Mouse (Mus musculus): ENCODE results near the gene Fzd10.

Gene Fzd10

GRCm38 (mm10) chr5:128601036-128602019 lies 684 bp downstream of the Fzd10 start:
- DNase-seq (ENCODE audit: low spot score in 2 of 2), result no peak

GRCm38 (mm10) chr5:128603693-128604092 lies 3.0 kb downstream of the Fzd10 start:
- no peak for DNase-seq (ENCODE audit: low spot score in 2 of 2)

DNA sequence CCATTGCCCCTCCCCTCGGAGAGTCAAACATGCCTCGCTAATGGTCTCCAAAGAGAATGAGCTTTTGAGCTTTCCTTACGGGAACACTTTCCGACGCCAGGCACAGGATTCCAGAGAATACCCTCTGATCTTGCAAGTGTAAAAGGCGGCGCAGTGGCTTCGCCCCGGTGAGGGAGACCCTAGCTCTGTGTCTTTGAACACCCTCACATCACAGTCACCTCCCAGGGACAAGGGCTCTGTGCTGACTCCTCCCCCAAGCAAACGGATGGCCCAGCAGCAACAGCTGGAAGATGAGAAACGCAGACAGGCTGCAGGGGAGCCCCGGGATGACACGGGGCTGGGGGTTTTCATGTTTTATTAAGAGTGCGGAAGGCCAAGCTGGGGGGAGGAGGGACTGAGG lies 6.0 kb downstream of the Fzd10 start:
- DNase-seq (ENCODE audit: low spot score in 2 of 2), result no peak

- no peak for DNase-seq (ENCODE audit: low spot score in 2 of 2)
These were observed 8.4 kb downstream of the Fzd10 start for GRCm38 (mm10) chr5:128609091-128609490.

- DNase-seq (ENCODE audit: low spot score in 2 of 2), result peak; percentile 9 to 20
These were observed 17.0 kb downstream of the Fzd10 start for GRCm38 (mm10) chr5:128617621-128618020.

DNA sequence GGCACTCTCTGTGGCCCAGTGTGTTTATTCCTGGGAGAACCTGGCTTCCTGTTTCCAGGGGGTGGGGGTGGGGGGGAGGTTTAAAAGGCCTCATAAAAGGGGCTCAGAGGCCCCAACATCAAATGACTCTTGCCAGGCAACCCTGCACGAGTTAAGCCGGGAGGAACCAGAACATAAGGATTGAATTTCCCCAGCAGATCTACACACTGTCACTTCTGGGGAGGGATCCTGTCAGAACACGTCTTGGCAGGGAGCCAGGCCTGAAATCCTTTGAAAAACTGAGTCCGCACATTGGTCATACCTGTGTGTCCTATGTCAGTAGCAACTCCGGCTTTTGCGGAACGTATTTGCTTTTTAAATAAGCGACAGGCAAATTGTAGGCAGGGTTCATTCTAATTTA lies 19.3 kb downstream of the Fzd10 start:
- no peak for DNase-seq (ENCODE audit: low spot score in 2 of 2)

- no peak for DNase-seq (ENCODE audit: low spot score in 2 of 2)
These were observed 19.8 kb downstream of the Fzd10 start for GRCm38 (mm10) chr5:128620408-128620807.

DNA sequence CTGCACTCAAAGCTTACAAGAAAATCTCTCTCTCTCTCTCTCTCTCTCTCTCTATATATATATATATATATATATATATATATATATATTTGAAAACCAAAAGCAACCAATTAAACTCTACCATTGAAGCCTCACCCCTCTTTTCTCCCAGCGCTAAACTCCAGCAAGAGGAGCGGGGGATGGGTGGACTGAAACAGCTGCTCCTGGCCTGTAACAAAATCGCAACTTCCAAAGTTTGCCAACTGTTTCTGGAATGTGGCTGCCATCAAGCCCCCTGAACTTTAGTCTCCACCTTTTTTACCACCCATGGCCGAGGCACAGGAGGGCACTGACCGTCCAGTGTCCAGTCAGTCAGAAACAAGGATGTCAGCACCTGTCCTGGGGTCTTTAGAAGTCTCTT lies 27.1 kb downstream of the Fzd10 start:
- no peak for DNase-seq (ENCODE audit: low spot score in 2 of 2)

- no peak for DNase-seq (ENCODE audit: low spot score in 2 of 2)
These were observed 36.0 kb downstream of the Fzd10 start for GRCm38 (mm10) chr5:128636648-128637047.

DNA sequence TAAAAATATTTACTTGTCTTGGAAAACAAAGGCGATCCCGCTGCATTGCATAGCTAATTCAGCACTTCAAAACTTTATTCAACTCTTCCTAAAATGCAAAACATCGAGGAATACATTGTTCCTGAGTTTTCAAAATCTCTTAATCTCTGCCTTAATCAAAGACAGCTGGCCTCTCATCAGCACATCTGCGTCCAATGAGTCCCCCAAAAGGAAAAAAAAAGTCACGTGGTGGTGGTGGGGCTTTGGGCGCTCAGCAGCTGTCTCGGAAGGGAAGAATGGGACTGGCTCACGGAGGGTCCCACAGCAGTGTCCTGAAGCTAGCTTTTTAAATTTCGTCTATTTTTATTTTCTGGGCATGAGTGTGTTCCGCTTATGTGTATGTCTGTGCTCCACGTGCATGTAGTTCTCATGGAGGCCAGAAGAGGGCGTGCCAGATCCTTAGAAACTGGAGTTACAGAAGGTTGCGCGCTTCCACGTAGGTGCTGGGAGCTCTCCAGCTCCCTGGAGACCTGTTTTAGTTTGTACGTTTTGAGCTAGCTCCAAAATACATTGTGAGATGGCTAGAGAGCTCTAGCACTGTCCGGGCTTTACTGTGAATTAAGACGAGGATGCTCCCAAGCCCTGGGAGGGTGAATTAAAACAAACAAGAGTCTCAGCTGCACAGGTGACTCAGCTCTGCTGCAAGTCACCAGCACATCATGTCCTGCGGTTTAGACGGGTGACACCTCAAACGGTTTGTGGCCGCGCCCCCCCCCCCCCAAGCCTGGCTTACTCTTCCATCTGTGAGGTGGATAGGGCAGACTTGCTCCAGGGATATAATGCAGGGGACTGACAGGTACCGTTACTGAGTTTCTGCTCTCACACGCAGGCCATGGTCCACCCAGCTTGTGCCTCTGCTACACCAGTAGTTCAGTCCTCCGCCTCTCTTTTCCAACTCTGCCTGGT lies 36.7 kb downstream of the Fzd10 start:
- DNase-seq (ENCODE audit: low spot score in 2 of 2), result no peak

GRCm38 (mm10) chr5:128638716-128639115 lies 38.1 kb downstream of the Fzd10 start:
- DNase-seq (ENCODE audit: low spot score in 2 of 2), result no peak

DNA sequence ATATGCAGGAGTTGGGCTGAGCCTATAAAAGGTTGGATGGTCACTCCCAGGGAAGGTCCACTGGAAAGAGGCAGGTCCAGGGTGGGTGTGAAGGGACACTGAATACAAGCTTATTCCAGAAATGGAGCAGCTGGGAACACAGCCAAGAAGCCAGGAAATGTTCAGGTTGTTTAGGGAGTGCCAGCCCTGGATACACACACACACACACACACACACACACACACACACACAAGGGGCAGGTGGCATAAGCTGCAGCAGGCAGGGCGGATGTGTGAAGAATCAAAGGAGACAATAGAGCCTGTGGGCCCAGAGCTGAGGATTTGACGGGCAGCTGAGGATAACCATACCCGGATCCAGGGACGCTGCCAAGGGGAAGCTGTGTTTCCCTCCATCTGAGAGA lies 42.4 kb downstream of the Fzd10 start:
- no peak for DNase-seq (ENCODE audit: low spot score in 2 of 2)

- DNase-seq (ENCODE audit: low spot score in 2 of 2), result no peak
These were observed 45.1 kb downstream of the Fzd10 start for GRCm38 (mm10) chr5:128645720-128646119.

DNA sequence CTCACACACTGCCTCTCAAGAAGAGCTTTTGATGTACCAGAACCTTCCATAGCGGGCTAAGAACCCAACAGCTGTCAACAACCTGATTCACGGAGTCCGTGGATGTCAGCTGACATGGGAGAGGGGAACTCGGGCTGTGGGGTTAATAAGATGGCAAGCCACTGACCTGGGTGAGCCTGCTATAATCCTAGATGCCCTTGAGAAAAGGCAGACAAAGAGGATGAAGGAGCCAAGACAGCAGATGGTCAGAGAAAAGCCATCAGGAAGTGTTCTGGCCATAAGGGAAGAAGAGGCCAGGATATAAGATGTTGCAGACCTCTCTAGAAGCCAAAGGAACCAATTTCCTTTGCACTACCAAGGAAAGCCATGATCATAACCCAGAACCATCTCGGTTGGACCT lies 45.6 kb downstream of the Fzd10 start:
- DNase-seq (ENCODE audit: low spot score in 2 of 2), result no peak

GRCm38 (mm10) chr5:128647221-128647730 lies 46.6 kb downstream of the Fzd10 start:
- no peak for DNase-seq (ENCODE audit: low spot score in 2 of 2)

GRCm38 (mm10) chr5:128649336-128649897 lies 48.8 kb downstream of the Fzd10 start:
- DNase-seq (ENCODE audit: low spot score in 2 of 2), result no peak
